Mouse (Mus musculus) right cerebral cortex, adult 18-20 months (tissue): ENCODE measurements around the gene Fdxr.

ENCODE experiments used
- DNase-seq: peaks from one replicate; pipeline ENCODE4 v3.0.0; 2022; ENCODE audit warnings: mixed read lengths

Gene Fdxr

DNA sequence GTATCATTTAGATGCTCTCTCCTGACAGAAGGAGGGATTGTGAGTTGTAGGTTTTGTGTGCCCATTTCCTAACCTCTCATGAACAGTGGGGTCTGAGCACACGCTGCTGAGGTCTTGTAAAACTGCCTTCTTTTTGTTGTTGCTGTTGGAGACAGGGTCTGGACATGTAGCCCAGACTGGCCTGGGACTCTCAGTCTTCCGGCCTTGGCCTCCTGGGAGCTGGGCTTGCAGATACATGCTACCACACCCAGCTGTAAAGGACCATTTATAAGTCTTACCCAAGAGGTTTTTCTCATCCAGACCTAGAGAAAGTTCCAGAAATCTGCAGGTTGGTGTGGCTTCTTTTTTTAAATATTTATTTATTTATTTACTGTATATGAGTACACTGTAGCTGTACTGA lies 11.5 kb upstream of the Fdxr start:
- no peak for DNase-seq

GRCm38 (mm10) chr11:115287386-115287785 lies 10.5 kb upstream of the Fdxr start:
- DNase-seq, result no peak

DNA sequence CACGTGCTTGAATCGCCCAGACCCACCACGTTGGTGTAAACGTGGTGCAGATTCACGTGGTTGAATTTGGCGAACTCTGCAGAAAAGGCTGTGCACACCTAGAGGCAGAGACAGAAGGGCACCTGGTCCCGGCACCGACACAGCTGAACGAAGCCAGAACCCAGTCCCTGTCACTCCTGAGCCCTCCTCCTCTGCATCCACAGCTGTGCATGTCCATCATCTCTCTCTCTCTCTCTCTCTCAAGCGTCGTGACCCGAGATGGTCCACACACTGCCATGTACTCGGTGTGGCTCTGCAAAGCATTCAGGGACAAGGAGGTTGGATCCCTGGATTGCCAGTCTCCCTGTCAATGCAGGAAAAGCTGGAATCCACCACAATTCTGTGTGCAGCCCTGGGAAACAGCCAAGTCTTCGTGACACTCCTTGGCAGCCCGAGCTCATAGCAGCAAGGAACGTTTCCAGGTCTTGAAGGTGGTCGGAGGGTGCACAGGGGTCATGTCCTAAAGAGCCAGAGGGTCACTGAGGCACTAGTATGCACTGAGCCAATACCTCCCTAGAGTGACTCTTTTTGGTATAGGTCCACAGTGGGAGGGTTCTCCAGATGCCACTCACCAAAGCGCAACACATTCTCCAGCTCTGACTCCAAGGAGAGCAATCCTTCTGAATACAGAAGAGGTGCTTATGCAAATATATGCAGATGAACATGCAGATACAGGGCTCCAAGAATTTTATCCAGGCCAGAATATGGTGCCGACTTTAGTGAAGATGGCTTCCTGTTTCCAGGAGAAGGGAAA lies 9.5 kb upstream of the Fdxr start:
- DNase-seq, result no peak

DNA sequence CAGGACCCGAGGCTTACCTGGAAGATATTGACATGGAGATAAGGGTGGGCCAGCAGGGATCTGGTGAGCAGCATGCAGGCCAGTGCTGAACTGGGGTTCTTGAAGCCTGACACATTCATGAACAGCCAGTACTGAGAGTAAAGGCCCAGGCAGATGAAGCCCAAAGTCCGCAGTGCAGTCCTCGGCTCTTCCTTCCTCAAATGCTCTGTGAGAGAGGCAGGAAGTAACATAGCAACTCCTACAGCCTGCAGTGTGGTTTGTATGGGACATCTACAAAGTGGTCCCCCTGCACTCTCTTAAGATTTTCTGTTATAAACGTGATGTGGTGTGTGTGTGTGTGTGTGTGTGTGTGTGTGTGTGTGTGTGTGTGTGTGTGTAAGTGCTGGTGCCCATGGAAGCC lies 8.4 kb upstream of the Fdxr start:
- DNase-seq, result no peak

DNA sequence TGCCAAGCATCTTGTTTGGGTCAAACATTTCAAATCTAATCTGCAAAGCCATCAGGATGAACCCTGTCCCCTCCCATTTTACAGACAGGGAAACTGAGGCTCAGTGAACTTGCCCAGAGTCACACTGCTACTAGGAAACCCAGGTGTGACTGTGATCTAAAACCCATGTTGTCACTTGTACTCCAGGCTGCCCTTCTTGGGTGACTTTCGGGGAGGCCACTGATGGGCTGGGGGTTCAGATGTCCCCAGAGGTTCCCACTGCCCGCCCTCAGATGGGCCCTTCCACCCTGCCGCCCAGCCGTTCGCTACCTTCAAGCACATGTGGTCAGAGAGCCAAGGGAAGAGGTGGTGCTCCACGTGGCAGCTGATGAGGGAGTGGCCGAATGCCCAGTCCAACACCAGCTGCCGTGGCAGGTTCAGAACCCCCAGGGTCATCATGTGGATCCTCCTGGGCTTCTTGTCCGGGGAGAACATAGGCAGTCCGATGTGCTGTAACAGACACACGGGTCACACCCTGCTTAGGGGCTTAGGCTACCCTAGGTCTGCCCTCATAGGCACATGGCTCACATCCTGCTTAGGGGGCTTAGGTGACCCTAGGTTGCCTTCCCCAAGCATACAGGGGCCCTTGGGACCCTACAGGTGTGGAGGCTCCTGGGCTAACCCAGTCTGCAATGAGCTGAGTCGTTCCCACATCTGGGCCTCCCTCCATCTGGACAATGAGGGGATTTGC lies 7.2 kb upstream of the Fdxr start:
- DNase-seq, result no peak

DNA sequence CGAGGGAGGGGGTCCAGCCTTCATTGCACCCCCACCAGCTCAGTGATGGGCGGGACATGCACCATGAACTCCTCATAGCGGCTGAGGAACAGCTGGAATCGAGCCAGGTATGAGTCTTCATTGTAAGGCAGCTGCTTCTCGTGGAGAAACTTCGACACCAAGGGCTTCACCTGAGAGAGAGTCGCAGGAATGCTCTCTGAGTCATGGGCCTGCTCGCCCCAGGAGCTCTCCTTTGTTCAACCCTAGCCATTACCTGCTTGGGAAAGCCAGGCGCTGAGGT lies 6.6 kb upstream of the Fdxr start:
- DNase-seq, result no peak

- DNase-seq, result peak; percentile 53
Measured at GRCm38 (mm10) chr11:115282723-115283485, 6.1 kb upstream of the Fdxr start.

GRCm38 (mm10) chr11:115282295-115282694 lies 5.4 kb upstream of the Fdxr start:
- peak; percentile 43 for DNase-seq

- DNase-seq, result no peak
Measured at GRCm38 (mm10) chr11:115279726-115280125, 2.9 kb upstream of the Fdxr start.

DNA sequence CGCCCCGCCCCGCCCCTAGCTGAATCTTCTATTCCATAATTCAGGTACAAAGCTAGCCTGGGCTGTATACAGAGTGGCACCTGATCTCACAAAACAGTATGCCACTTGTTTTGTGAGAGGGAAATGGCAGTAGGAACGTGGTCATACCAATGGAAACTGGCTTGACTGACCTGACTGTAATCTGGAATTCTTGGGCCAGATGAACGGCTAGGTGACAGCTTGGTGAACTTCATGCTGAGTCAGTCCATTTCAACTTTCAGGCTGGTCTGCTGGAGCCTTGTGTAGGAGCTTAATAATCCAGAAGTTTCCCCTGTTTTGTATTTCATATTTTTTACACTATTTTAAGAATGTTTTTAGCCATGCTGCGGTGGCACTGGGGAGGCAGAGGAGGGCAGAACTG lies 1.3 kb upstream of the Fdxr start:
- no peak for DNase-seq

DNA sequence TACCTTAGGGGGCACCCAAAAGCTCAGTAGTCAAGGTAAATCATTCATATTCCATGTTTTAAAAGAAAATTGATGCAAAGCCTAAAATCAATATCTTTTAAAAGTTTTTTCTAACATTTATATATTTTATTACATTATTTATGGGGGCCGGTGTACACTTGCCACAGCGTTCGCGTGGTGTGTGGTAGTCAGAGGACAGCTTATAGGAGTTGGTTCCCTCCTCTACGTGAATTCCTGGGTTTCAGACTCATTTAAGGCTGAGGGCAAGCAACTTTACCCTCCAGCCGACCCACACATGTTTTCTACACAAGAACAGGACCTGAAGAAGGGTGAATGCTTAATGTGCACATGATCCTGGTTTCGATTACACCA lies 740 bp upstream of the Fdxr start:
- DNase-seq, result no peak

- no peak for DNase-seq
Measured at GRCm38 (mm10) chr11:115275954-115276353, 896 bp downstream of the Fdxr start.

GRCm38 (mm10) chr11:115275509-115275908 lies 1.3 kb downstream of the Fdxr start:
- no peak for DNase-seq

DNA sequence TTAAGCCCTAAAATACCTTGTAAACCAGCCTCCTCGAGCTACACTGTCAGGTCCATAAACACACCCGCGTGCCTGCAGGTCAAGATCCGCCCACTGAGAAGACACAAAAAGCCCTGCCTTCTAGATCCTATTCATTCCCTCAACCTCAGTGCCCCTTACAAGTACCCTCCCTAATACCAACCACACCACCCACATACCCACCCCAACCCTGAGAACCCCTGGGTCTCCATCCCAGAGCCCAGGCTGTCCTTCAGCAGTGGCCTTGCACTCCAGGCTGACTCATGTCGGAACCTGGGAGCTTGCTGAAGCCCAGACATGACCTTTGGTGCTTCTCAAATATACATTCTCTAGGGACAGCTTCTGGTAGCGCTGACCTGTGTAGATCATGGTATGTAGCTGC lies 2.1 kb downstream of the Fdxr start:
- no peak for DNase-seq

- DNase-seq, result no peak
Measured at GRCm38 (mm10) chr11:115274178-115274577, 2.7 kb downstream of the Fdxr start.

GRCm38 (mm10) chr11:115273735-115274134 lies 3.1 kb downstream of the Fdxr start:
- no peak for DNase-seq

- no peak for DNase-seq
Measured at GRCm38 (mm10) chr11:115272894-115273498, 3.9 kb downstream of the Fdxr start.

- no peak for DNase-seq
Measured at GRCm38 (mm10) chr11:115271481-115271880, 5.4 kb downstream of the Fdxr start.

DNA sequence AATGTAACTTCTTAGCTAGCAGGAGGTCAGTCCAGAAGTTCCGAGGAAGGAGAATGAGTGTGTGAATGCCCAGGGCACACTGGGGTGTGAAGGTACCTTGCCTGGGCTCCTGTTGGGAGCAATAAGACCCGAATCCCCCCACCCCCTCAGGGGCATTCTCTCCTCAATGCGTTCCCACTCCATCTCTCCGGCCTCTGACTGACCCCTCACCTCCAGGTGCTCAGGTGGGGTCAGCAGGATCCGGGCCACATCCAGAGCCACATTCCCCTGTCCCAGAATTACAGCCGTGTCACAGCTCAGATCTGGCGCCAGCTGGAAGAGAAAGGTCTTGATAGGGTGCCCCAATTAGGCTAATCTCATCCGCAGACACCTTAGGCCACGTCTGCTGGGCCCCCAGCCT lies 5.8 kb downstream of the Fdxr start:
- DNase-seq, result no peak

DNA sequence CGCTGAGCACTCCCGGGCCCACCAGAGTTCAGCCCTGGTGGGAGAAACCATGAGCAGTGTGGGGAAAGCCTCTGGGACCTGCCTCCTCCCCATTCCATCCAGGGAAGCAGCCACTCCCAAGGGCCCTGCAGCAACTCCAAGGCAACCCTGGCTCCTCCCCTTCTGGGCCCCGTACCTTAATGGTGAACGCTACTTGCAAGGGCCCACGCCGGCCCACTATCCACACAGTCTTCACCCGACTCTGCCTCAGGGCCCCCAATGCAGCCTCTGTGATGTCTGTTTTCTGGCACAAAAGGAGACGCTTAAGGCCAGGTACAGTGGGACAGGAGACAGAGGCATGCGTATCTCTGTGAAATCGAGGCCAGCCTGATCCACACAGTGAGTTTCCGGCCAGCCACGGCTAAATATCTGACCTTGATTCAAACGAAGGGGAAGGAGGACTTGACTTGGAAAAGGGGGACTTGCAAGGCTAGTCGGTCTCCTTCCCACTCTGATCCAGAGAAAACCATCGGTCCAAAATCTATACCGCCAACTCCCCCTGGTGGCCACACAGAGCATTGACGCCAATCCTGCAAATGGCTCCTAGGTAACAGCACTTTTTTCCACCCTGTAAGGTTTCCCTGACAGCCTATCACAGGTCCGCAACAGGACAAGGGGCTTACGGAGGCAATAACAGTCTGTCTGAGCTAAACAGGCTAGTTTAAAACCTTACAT lies 6.5 kb downstream of the Fdxr start:
- peak; percentile 79 for DNase-seq

DNA sequence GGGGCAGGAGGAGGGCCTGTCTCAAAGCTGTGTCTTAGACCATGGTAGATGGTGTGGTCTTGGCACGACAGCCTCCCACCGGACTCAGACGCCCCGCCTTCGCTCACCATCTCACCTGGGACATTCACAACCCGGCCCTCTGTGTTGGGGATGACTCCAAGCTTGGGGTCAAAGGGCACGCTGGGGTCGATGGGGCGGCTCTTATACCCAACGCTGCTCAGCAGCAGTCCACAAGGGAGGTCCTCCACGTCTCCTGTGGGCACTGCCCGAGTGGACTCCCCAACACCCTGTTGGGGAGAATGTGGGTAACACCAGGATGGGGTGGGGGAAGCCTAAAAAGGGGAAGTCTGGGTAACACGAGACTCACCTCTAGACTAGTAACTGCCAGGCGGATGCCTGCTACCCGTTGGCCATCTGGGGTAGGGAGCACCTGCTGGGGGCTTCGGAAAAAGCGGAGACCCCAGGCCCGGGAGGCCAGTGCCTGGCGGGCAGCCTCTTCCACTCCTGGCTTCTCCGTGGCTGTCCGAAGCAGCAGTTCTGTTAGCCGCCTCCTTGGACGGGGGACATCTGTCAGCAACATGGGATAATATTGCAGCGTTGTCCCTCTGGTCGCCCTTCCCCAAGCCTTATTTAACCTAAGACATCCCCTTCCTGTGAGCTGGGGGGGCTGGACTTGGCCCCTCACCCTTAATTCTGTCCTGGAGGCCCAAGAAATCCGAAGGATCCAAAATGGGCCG lies 7.4 kb downstream of the Fdxr start:
- no peak for DNase-seq

GRCm38 (mm10) chr11:115267958-115268357 lies 8.9 kb downstream of the Fdxr start:
- DNase-seq, result no peak
